Mouse (Mus musculus) heart, postnatal 0 days (tissue): ENCODE results near the gene Grin2a.

ENCODE experiments used
- CTCF ChIP-seq: IDR thresholded peaks from 2 replicates; pipeline ENCODE4 v1.5.1; 2016; ENCODE audit warnings: antibody characterized with exemption, control low read depth, low read depth
- EP300 ChIP-seq: IDR thresholded peaks from 2 replicates; pipeline ENCODE4 v1.6.1; 2016; ENCODE audit warnings: antibody characterized with exemption, low read depth

DNA sequence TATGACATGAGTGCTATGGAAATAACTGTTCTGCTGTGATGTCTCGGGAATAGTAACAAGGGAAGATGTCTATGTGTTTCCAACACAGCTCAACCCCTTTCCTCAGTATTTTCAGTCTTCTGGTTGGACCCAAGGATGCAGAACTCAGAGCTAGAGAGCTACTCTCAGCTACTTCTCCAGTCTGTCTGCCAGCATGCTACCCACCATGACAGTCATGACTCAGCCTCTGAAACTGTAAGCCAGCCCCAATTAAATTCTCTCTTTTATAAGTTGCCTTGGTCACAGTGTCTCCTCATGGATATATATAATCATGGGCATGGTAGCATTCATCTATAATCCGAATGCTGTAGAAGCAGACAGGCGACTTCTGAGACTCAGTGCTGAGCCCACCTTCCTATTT, 47.9 kb downstream of the Grin2a start:
- TF ChIP-seq CTCF (no peak), EP300 (no peak)
